Mouse (Mus musculus) spleen, embryonic (tissue): ENCODE measurements around the gene Zfp579.

Experiments used
- CTCF ChIA-PET: fragments of 350-600 bp; sonication (Branson Sonifier 250); formaldehyde crosslinking; loops from one replicate; lab custom pipeline; 2022; lab: Charles Lee

Gene Zfp579

DNA sequence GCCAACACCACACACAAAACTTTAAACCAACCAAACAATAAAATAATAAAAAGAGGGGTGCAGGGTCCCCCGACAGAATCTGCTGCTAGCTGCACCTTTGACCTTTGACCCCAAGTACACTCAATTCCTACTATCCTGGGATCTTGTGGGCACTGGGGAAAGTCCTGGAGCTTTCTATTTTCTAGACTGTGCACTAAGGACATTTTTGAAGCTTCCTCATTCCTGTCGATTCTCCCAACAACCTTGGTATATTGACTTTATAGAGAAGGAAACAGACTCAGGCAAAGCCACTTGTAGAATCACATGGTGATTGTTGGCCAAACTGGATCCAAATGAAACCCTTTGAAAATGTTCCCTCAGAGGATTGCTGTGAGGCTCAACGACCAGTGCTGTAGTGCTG is 20.1 kb upstream of the Zfp579 start:
- CTCF ChIA-PET = interaction anchor here (0.8 to 1.2 kb wide), 3 partner anchors 31 to 109 kb away, joined by 3 to 4 read pairs (median 3); partner anchors contain the start of genes Rasl2-9 and U2af2

DNA sequence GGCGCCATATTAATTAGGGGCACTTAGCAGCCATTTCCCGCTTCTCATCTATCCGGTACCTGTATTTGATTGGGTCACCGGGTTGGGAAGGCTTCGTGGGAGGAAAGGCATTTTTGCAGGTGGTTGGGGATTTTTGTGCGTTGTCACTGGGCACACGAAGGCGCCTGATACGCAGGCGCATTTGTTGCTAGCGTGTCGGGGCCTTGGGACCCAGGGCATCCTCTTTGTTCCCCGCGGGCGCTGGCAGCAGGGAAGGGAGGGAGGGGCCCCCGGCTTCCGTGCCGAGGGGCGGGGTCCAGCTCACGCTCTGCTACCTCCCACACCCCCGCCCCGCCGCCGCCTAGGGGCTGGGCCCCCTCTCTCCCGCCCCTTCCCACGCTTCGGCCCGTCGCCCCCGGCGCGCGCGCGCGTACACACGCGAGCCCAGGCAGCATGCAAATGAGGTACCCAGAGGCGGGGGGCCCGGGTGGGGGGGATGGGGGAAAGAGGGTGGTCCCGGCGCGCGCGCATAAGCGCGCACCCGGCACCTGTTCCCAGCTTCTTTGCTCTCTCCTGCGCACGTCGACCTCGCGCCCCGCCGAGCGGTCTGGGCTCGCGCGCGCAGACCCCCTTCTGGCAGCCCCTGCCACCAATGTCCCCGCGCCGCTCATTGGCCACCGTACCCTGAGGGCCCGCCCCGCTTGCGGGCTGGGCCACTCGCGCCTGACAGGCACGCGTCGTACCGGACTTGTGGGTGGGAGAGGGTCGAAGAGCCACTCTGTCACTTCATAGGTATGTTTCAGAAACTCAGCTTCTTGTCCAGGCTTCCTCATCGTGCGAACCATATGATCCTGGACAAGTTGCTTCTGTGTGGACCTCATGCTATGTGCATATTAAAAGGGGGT is 19.4 kb upstream of the Zfp579 start, which contains the start of gene Gm44973:
Gene Gm44973 (plus strand): TSS at position 379 of the 884 bp plus-strand sequence.
- CTCF ChIA-PET = interaction anchor here (0.6 to 1.2 kb wide), 4 partner anchors 32 to 110 kb away, joined by 3 to 4 read pairs (median 3); partner anchors contain the start of genes Rasl2-9 and Zfp580

DNA sequence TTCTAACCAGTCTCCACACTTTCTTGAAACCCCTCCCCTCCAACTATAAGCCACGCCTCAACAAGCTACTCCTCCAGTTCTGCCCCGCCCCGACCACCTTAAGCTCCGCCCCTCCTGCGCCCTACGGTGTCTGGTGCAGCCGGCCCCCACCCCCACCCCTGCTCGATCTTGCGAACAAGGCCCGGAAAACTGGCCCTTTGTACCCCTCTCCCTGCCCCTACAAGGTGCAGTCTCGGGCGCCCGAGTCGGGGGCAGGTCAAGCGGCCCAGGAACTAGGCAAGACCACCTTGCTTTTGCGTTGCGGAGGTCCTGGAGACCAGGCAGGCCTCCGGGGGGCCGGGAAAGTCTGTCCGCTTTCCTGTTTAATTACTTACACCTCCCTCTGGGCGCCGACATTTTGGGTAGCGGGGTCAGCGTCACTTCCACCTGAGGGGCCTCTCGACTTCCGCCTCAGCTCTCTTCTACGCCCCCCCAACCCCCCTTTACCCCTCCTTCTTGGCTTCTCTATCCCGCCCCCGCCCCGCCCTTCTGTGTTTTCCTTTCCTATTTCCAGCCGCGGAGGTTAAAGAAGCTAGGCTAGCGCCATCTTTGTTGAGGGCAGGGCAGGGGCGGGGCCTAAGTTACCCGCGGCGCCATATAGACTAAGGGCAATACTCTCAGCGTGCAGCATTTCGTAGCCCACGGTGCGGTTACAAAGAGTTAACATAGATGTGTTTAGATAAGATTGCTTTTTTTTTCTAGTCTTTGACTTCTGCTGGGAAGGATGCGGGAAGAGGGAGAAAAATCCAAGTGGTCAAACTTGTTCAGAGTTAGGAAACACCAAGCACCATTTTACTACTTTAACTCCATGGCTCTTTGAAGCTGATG is 18.5 kb upstream of the Zfp579 start, which contains the start of the genes Zfp524 and Fiz1:
Gene Zfp524 (plus strand): TSS at position 165 of the 867 bp plus-strand sequence.
Gene Fiz1 (minus strand): TSS at position 447 of the 867 bp plus-strand sequence.
- CTCF ChIA-PET = interaction anchor here (0.6 to 0.8 kb wide), 3 partner anchors 37 to 375 kb away, joined by 3 read pairs; partner anchors contain the start of gene Zfp580

- CTCF ChIA-PET = interaction anchor here (0.8 kb wide), 1 partner anchor 17 kb away, joined by 3 read pairs; the partner anchor contains the start of gene Zfp579
Observed at GRCm38 (mm10) chr7:5012681-5013513, 16.9 kb upstream of the Zfp579 start.

GRCm38 (mm10) chr7:5008229-5008628 is 12.3 kb upstream of the Zfp579 start:
- CTCF ChIA-PET = no interaction called here

DNA sequence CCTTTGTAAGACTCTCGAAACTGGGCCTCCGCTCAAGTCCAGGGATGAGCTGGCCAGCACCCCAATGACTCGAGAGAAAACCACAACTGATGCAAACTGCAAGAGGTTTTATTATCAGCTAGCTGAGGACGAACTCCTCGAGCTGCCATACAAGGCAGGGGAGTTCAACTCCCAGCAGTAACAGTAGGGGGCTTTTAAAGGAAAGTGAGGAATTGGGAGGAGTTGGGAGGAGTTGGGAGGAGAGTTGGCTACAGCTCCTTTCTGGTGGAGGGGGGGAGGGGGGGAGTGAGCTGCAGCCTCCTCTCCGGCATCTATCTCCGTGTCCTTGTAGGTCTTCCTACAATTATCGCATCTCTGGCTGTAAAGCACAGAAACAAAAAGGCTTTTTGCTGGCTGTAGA is 6.9 kb upstream of the Zfp579 start:
- CTCF ChIA-PET = interaction anchor here (0.6 kb wide), 1 partner anchor 109 kb away, joined by 3 read pairs; no protein-coding TSS in a partner anchor

DNA sequence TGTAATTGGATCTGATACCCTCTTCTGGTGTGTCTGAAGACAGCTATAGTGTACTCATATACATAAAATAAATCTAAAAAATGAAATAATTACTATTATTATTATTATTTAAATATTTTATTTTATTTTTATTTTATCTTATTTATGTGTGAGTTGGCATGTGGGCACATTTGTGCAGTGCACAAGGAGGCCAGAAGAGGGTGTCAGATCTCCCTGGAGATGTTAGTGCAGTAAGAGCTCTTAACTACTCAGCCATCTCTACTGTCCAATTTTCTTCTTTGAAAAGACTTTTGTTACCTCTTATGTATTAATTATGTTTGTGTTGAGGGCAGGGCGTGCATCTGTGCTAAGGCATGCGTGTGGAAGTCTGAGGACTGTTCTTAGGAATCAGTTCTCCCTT is 3.9 kb upstream of the Zfp579 start:
- CTCF ChIA-PET = interaction anchor here (1.4 kb wide), 1 partner anchor 47 kb away, joined by 8 read pairs; no protein-coding TSS in a partner anchor

- CTCF ChIA-PET = no interaction called here
Observed at GRCm38 (mm10) chr7:4996934-4997333, 976 bp upstream of the Zfp579 start.

- CTCF ChIA-PET = interaction anchor here (0.5 to 1.0 kb wide), 2 partner anchors 18 to 110 kb away, joined by 3 read pairs; no protein-coding TSS in a partner anchor
Observed at GRCm38 (mm10) chr7:4995268-4996002, 523 bp downstream of the Zfp579 start.

GRCm38 (mm10) chr7:4993999-4994788 is 1.8 kb downstream of the Zfp579 start:
- CTCF ChIA-PET = no interaction called here

GRCm38 (mm10) chr7:4993347-4993998 is 2.5 kb downstream of the Zfp579 start:
- CTCF ChIA-PET = no interaction called here

DNA sequence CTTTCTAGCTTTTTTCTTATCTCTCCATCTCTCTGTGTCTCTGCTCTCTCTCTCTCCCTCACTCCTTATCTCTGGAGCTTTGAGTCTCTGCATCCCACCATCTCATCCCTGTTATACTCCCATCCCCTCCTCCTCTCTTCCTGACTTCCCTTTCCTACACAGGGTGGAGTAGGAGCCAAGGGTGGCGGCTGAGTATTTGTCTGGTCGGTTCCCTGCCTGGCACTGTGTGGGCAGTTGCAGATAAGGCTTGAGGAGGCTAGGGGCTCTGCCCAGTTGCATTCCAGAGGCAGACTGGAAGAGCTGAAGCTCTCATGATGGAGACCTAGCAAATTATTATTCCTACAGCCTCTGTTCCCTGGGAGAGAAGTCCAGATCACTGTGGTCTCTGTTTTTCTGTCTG is 7.7 kb downstream of the Zfp579 start:
- CTCF ChIA-PET = no interaction called here

DNA sequence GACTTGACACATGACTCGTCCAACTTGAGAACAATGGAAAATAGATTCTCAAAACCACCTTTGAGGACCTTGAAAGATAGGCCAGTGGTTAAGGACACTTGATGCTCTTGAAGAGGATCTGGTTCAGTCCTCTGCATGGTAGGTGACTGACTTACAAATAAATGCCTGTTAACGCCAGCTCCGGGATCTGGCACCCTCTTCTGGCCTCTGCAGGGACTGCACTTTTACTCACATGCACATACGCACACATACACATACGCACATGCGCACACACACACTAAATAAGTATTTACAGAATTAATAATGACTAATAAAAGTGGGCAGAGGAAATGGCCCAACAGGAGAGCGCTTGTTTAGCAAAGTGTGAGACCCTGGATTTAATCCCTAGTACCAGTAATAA is 19.1 kb downstream of the Zfp579 start:
- CTCF ChIA-PET = no interaction called here

DNA sequence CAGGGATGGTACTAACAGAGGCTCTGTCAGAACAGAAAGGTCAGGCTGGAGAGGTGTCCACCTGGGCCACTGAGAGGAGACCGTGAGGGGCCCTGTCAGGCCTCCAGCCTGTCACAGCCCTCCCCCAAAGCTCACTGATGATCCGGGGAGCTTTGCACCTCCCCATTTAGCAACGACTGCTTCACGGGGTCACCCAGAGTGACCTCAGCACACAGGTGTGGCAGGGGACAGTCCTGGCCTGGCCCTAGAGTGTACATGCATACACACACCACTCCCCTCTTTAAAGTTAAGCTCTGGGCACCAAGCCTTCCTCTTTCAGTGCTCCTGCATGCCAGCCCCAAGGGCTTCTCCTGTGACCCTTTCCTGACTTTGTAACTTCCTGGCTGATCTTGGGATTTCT is 20.5 kb downstream of the Zfp579 start:
- CTCF ChIA-PET = no interaction called here

DNA sequence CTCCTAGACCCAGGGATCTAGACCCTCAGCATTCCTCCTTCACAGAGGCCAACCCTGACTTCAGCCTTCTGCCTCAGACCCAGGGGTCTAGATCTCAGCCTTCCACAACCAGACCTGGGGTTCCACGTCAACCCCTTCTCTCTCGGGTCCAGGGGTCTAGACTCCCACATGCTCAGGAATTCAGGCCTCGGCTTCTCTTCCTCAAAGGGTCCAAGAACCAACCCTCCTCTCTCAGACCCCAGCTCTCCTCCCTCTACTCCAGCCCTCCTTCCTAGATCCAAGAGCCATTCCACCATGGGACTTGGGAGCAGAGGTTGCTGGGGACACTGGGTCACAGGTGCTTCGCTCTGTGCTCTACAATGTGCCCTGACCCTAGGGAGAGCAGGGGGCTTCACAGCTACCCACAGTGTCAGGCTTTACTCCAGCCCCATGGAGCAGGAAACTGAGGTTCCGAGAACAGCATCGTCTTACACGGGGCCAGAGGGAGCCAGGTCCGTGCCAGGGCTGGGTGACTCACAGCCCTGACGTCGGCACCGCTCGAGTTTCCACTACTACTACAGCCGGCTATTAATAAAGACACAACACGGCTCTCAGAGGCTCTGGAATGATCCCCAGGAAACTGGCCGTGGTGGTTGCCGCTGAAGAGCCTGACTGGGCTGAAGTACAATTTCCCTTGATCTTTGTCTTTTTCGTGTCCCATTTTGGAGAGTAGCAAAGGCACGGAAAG is 23.5 kb downstream of the Zfp579 start:
- CTCF ChIA-PET = no interaction called here

DNA sequence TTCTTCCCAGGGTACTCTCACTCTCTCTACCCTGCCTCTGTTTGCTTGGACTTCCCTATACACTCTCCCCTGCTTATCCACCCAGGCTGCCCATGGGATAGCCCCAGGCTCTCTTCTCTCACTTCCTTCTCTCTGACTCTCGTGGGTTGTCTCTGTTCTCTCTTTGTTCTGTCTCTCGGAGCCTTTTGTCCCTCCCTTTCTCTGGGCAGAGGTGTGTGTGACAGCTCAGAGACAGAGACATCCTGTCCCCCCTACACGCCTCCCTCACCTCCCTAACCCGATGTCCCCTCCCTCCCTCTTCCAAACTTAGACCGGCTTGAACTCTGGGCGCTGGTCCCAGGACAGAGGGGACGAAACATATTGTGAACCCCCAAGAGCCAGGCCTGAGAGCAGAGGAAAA is 24.2 kb downstream of the Zfp579 start:
- CTCF ChIA-PET = no interaction called here

DNA sequence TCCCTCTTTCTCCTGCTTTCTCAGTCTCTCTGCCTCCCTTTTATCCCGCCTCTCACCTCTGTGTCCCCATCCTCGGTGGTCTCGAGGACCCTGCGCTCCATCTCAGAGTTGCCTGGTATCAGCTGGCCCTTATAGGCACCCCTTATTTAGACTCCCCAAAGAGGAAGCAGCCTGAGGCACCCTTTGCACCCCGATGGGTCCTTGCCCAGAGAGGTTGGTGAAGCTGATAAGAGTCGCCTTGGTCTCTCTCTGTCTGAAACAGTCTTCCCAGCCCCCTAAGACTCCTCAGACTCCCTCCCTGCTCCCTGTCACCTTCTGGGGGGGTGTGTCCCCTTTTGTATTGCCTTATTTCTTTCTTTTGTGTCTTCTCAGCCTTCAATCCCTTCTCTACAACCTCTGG is 24.9 kb downstream of the Zfp579 start, which contains the start of gene Sbk3:
Gene Sbk3 (minus strand): TSS at position 101 of the 400 bp plus-strand sequence.
- CTCF ChIA-PET = no interaction called here

- CTCF ChIA-PET = no interaction called here
Observed at GRCm38 (mm10) chr7:4964988-4965387, 31.0 kb downstream of the Zfp579 start.
